14 mouse cellular contexts compared by ENCODE assay signal in genomic region chr9:90087906-90088485, GRCm38 (mm10). TPM values are rescaled to one million over a fixed set of nuclear protein-coding genes. Genes with fewer than 3 reads are reported as not detected.
A peak's percentile ranks its signal among the peaks of the same experiment; 100 is the strongest.
DNase-seq lines count a peak whose midpoint lies in the region; ATAC-seq and TF ChIP-seq lines count a peak whose summit lies in the region.
"Had no signal": no experiment of that assay in that cellular context is flagged by ENCODE, and none has a peak within 500 bp of the region (broad histone marks: within the 10 kb centered on the region; RNA-seq: fewer than 3 reads in every experiment).

No protein-coding gene starts in this region.

- H3K27me3 ChIP-seq in forebrain, embryonic 11.5 days (ENCODE audit: control insufficient read depth, insufficient read depth, low read length), result no peaks in the 10 kb centered on the region
- no peaks in the 10 kb centered on the region for H3K27me3 ChIP-seq in forebrain, embryonic 15.5 days
- H3K27me3 ChIP-seq in kidney, postnatal 0 days (ENCODE audit: insufficient read depth, low read length), result no peaks in the 10 kb centered on the region
- H3K27me3 ChIP-seq in hindbrain, embryonic 12.5 days, result no peaks in the 10 kb centered on the region
- no peaks in the 10 kb centered on the region for H3K27me3 ChIP-seq in midbrain, embryonic 15.5 days (replicated peaks)
- H3K27me3 ChIP-seq: megakaryocyte, embryonic 14.5 days had no signal

- H3K36me3 ChIP-seq in forebrain, embryonic 11.5 days (ENCODE audit: control insufficient read depth, insufficient read depth, low read length), result peaks cover 22% of the 10 kb centered on the region
- peaks cover 56% of the 10 kb centered on the region for H3K36me3 ChIP-seq in forebrain, embryonic 15.5 days
- H3K36me3 ChIP-seq in kidney, postnatal 0 days (ENCODE audit: insufficient read depth, low read length), result peaks cover 23% of the 10 kb centered on the region
- peaks cover 58% of the 10 kb centered on the region for H3K36me3 ChIP-seq in hindbrain, embryonic 12.5 days
- peaks cover 34% of the 10 kb centered on the region for H3K36me3 ChIP-seq in midbrain, embryonic 15.5 days (replicated peaks)

- intact Hi-C loops in gastrocnemius, postnatal 14 days (cut with DNase I; ENCODE audit: low total_unique reads), result no loop called here

- peak; percentile 40; the same call in 1 of the 2 replicates for ATAC-seq in forebrain, embryonic 11.5 days (replicated peaks; ENCODE audit: low FRiP score)
- no peak for ATAC-seq in forebrain, embryonic 15.5 days (replicated peaks)
- ATAC-seq in kidney, postnatal 0 days (replicated peaks; ENCODE audit: low FRiP score, low read depth), result peak; percentile 38
- peak; percentile 45; the same call in 1 of the 2 replicates for ATAC-seq in hindbrain, embryonic 12.5 days (ENCODE audit: low FRiP score)
- ATAC-seq in midbrain, embryonic 15.5 days (replicated peaks), result peak; percentile 56
- ATAC-seq: activated CD4-positive, CD25-positive, alpha-beta regulatory T cell, adult 4 months; inflammation-experienced regulatory T-cells, adult 6 months had no signal

- no peak overlapping the region for H3K9ac ChIP-seq in forebrain, embryonic 11.5 days (ENCODE audit: low read length)
- H3K9ac ChIP-seq in forebrain, embryonic 15.5 days (replicated peaks), result no peak overlapping the region
- no peak overlapping the region for H3K9ac ChIP-seq in kidney, postnatal 0 days (ENCODE audit: low read depth, low read length)
- H3K9ac ChIP-seq in hindbrain, embryonic 12.5 days, result no peak overlapping the region
- H3K9ac ChIP-seq in midbrain, embryonic 15.5 days, result no peak overlapping the region
- H3K9ac ChIP-seq: liver, embryonic 14.5 days had no signal

- 93% methylated on average over 2 of the region's 2 CpGs for WGBS in forebrain, embryonic 11.5 days
- 94% methylated on average over 2 of the region's 2 CpGs for WGBS in forebrain, embryonic 15.5 days
- WGBS in kidney, postnatal 0 days, result 81% methylated on average over 2 of the region's 2 CpGs
- WGBS in hindbrain, embryonic 12.5 days, result 84% methylated on average over 2 of the region's 2 CpGs
- WGBS in midbrain, embryonic 15.5 days, result 89% methylated on average over 2 of the region's 2 CpGs

- no peak overlapping the region for H3K4me2 ChIP-seq in forebrain, embryonic 11.5 days (ENCODE audit: low read depth, low read length, severe bottlenecking)
- no peak overlapping the region for H3K4me2 ChIP-seq in forebrain, embryonic 15.5 days (replicated peaks)
- H3K4me2 ChIP-seq in kidney, postnatal 0 days (ENCODE audit: low read length), result no peak overlapping the region
- H3K4me2 ChIP-seq in hindbrain, embryonic 12.5 days (replicated peaks), result no peak overlapping the region
- H3K4me2 ChIP-seq in midbrain, embryonic 15.5 days, result no peak overlapping the region

- no peaks in the 10 kb centered on the region for H3K4me1 ChIP-seq in forebrain, embryonic 11.5 days (replicated peaks; ENCODE audit: control insufficient read depth, insufficient read depth, low read length)
- H3K4me1 ChIP-seq in forebrain, embryonic 15.5 days, result no peaks in the 10 kb centered on the region
- no peaks in the 10 kb centered on the region for H3K4me1 ChIP-seq in kidney, postnatal 0 days (replicated peaks; ENCODE audit: insufficient read depth, low read length)
- H3K4me1 ChIP-seq in hindbrain, embryonic 12.5 days, result no peaks in the 10 kb centered on the region
- H3K4me1 ChIP-seq in midbrain, embryonic 15.5 days, result no peaks in the 10 kb centered on the region

- no peak overlapping the region for H3K4me3 ChIP-seq in forebrain, embryonic 11.5 days (ENCODE audit: low read depth, low read length)
- H3K4me3 ChIP-seq in forebrain, embryonic 15.5 days, result no peak overlapping the region
- H3K4me3 ChIP-seq in kidney, postnatal 0 days (replicated peaks; ENCODE audit: low read depth, low read length), result no peak overlapping the region
- H3K4me3 ChIP-seq in hindbrain, embryonic 12.5 days, result no peak overlapping the region
- no peak overlapping the region for H3K4me3 ChIP-seq in midbrain, embryonic 15.5 days
- H3K4me3 ChIP-seq: heart, adult 2 months; megakaryocyte, embryonic 14.5 days had no signal

- H3K27ac ChIP-seq in forebrain, embryonic 11.5 days (ENCODE audit: low read depth, low read length), result no peak overlapping the region
- no peak overlapping the region for H3K27ac ChIP-seq in forebrain, embryonic 15.5 days (replicated peaks)
- no peak overlapping the region for H3K27ac ChIP-seq in kidney, postnatal 0 days
- no peak overlapping the region for H3K27ac ChIP-seq in hindbrain, embryonic 12.5 days
- H3K27ac ChIP-seq in midbrain, embryonic 15.5 days, result no peak overlapping the region
- H3K27ac ChIP-seq: heart, adult 2 months; liver, embryonic 14.5 days had no signal

- H3K9me3 ChIP-seq in forebrain, embryonic 11.5 days (ENCODE audit: control insufficient read depth, low read length), result no peaks in the 10 kb centered on the region
- no peaks in the 10 kb centered on the region for H3K9me3 ChIP-seq in forebrain, embryonic 15.5 days
- no peaks in the 10 kb centered on the region for H3K9me3 ChIP-seq in kidney, postnatal 0 days (replicated peaks; ENCODE audit: low read length)
- no peaks in the 10 kb centered on the region for H3K9me3 ChIP-seq in hindbrain, embryonic 12.5 days (replicated peaks)
- H3K9me3 ChIP-seq in midbrain, embryonic 15.5 days, result no peaks in the 10 kb centered on the region
- H3K9me3 ChIP-seq: megakaryocyte, embryonic 14.5 days had no signal

- TF ChIP-seq CTCF in kidney, postnatal 0 days (IDR thresholded peaks at IDR 0.05; ENCODE audit: low read depth), result no peak

- DNase-seq in forebrain, embryonic 11.5 days (ENCODE audit: low spot score), result no peak
- no peak for DNase-seq in kidney, postnatal 0 days (ENCODE audit: low spot score)
- DNase-seq in kidney, adult 8-10 months, result no peak
- DNase-seq in cerebellum, postnatal 4 days (ENCODE audit: low spot score in 2 of 2), result no peak
- no peak for DNase-seq in gastrocnemius, postnatal 14 days
- DNase-seq: heart, adult 2 months had no signal

RNA-seq across cellular contexts. Expression of gene Morf4l1, which starts 26.6 kb away (rescaled TPM):
- 484 and 515 TPM in 2 replicates for polyA plus RNA-seq in forebrain, embryonic 11.5 days (2014; fragmentation: Nextera tagmentation; extraction: Ambion mirVana)
- 477 and 483 TPM in 2 replicates for polyA plus RNA-seq in forebrain, embryonic 15.5 days (2015; fragmentation: Nextera tagmentation; extraction: Ambion mirVana)
- polyA plus RNA-seq in kidney, postnatal 0 days (2015; fragmentation: Nextera tagmentation; extraction: Ambion mirVana), result 412 and 452 TPM in 2 replicates
- 512 and 551 TPM in 2 replicates for polyA plus RNA-seq in hindbrain, embryonic 12.5 days (2016; fragmentation: Nextera tagmentation; extraction: Ambion mirVana)
- polyA plus RNA-seq in midbrain, embryonic 15.5 days (2015; fragmentation: Nextera tagmentation; extraction: Ambion mirVana), result 548 and 569 TPM in 2 replicates
- 100 to 1,000 TPM; 156 to 165 TPM for total RNA-seq in gastrocnemius, postnatal 14 days (2021)

RNA-seq across cellular contexts. Expression of gene Ctsh, which starts 34.0 kb away (rescaled TPM):
- polyA plus RNA-seq in forebrain, embryonic 11.5 days (2014; fragmentation: Nextera tagmentation; extraction: Ambion mirVana), result 6.1 and 6.6 TPM in 2 replicates
- 16.1 and 21.9 TPM in 2 replicates for polyA plus RNA-seq in forebrain, embryonic 15.5 days (2015; fragmentation: Nextera tagmentation; extraction: Ambion mirVana)
- 292 and 305 TPM in 2 replicates for polyA plus RNA-seq in kidney, postnatal 0 days (2015; fragmentation: Nextera tagmentation; extraction: Ambion mirVana)
- polyA plus RNA-seq in hindbrain, embryonic 12.5 days (2016; fragmentation: Nextera tagmentation; extraction: Ambion mirVana), result 12.6 and 13.7 TPM in 2 replicates
- 21.3 and 24.0 TPM in 2 replicates for polyA plus RNA-seq in midbrain, embryonic 15.5 days (2015; fragmentation: Nextera tagmentation; extraction: Ambion mirVana)
- total RNA-seq in gastrocnemius, postnatal 14 days (2021), result 10 to 100 TPM; 20.9 to 22.6 TPM
- total RNA-seq: MEL had no signal

Comparison
In these comparisons a context has a peak if more than half of its experiments do, and no peak if none do; other contexts are left out.
1. RNA of gene Ctsh, which starts 34.0 kb away (polyA plus RNA-seq): 292 to 305 TPM in kidney, postnatal 0 days; 16.1 to 21.9 TPM in forebrain, embryonic 15.5 days, 21.3 to 24.0 TPM in midbrain, embryonic 15.5 days, 12.6 to 13.7 TPM in hindbrain, embryonic 12.5 days and 6.1 to 6.6 TPM in forebrain, embryonic 11.5 days; every median in the first group is over 10 times any median in the second.